Mouse (Mus musculus): ENCODE results near the gene Dop1a.

The Dop1a gene

GRCm38 (mm10) chr9:86572636-86573291 is 105.8 kb downstream of the Dop1a start:
- in situ Hi-C loops (cut with MboI, MseI): loop anchor here (5.0 to 10.0 kb wide), 3 partner anchors 105 to 828 kb away; partner anchors contain the start of genes Dop1a (in 2 of the 2), Ibtk (in 1 of the 2) and Ube2cbp (in 1 of the 2)

- in situ Hi-C loops (cut with MboI, MseI): loop anchor here (5.0 to 10.0 kb wide), 3 partner anchors 106 to 829 kb away; partner anchors contain the start of genes Dop1a (in 2 of the 2), Ibtk (in 1 of the 2) and Ube2cbp (in 1 of the 2)
Measured at GRCm38 (mm10) chr9:86573616-86574303, 106.8 kb downstream of the Dop1a start.

GRCm38 (mm10) chr9:86575178-86575577 is 108.2 kb downstream of the Dop1a start:
- in situ Hi-C loops (cut with MboI, MseI): loop anchor here (5.0 to 25.0 kb wide), 4 partner anchors 110 to 830 kb away; partner anchors contain the start of genes Ibtk (in 2 of the 2), Cyb5r4 (in 1 of the 2), Dop1a (in 1 of the 2) and Ripply2 (in 1 of the 2)

- in situ Hi-C loops (cut with MboI, MseI): loop anchor here (5.0 to 25.0 kb wide), 4 partner anchors 115 to 835 kb away; partner anchors contain the start of genes Ibtk (in 2 of the 2), Cyb5r4 (in 1 of the 2), Dop1a (in 1 of the 2) and Ripply2 (in 1 of the 2)
Measured at GRCm38 (mm10) chr9:86579657-86580056, 112.7 kb downstream of the Dop1a start.

- in situ Hi-C loops (cut with MboI, MseI): loop anchor here in 1 of 2 experiments (25.0 kb wide), 1 partner anchor 429 kb away; the partner anchor contains the start of genes Cyb5r4 and Ripply2
Measured at GRCm38 (mm10) chr9:86583740-86584139, 116.8 kb downstream of the Dop1a start.

GRCm38 (mm10) chr9:86587019-86587795 is 120.3 kb downstream of the Dop1a start:
- in situ Hi-C loops (cut with MboI, MseI): loop anchor here in 1 of 2 experiments (5.0 to 25.0 kb wide), 2 partner anchors 225 to 425 kb away; partner anchors contain the start of genes Cyb5r4 and Ripply2

GRCm38 (mm10) chr9:86592676-86593668 is 126.0 kb downstream of the Dop1a start:
- in situ Hi-C loops (cut with MboI, MseI): loop anchor here (5.0 to 25.0 kb wide), 5 partner anchors 144 to 502 kb away; partner anchors contain the start of genes Cyb5r4 (in 1 of the 2), Prss35 (in 1 of the 2) and Ripply2 (in 1 of the 2)

- in situ Hi-C loops (cut with MboI, MseI): loop anchor here (5.0 to 25.0 kb wide), 5 partner anchors 143 to 500 kb away; partner anchors contain the start of genes Cyb5r4 (in 1 of the 2), Prss35 (in 1 of the 2) and Ripply2 (in 1 of the 2)
Measured at GRCm38 (mm10) chr9:86594357-86594767, 127.4 kb downstream of the Dop1a start.

GRCm38 (mm10) chr9:86596983-86597382 is 130.0 kb downstream of the Dop1a start:
- in situ Hi-C loops (cut with MboI, MseI): loop anchor here (5.0 to 25.0 kb wide), 3 partner anchors 205 to 498 kb away; partner anchors contain the start of genes Cyb5r4 (in 1 of the 2) and Ripply2 (in 1 of the 2)

- in situ Hi-C loops (cut with MboI, MseI): loop anchor here (5.0 to 25.0 kb wide), 3 partner anchors 202 to 495 kb away; partner anchors contain the start of genes Cyb5r4 (in 1 of the 2) and Ripply2 (in 1 of the 2)
Measured at GRCm38 (mm10) chr9:86599723-86600303, 132.9 kb downstream of the Dop1a start.

Data from T-helper 17 cell (primary cell).